Mouse (Mus musculus) MEL (cell line): ENCODE data around the gene Frmd4b.

Experiments
- E2F4 ChIP-seq: IDR thresholded peaks from 2 replicates; pipeline ENCODE4 v1.6.1; 2011; ENCODE audit warnings: low read depth, low read length, improper control_type of control experiment, borderline replicate concordance
- ETS1 ChIP-seq: IDR thresholded peaks from 2 replicates; pipeline ENCODE4 v1.6.1; 2012; ENCODE audit warnings: low read depth, mild to moderate bottlenecking, inconsistent platforms, low read length, improper control_type of control experiment, moderate library complexity
- HCFC1 ChIP-seq: IDR thresholded peaks from 2 replicates; pipeline ENCODE4 v1.6.1; 2012; ENCODE audit warnings: low read depth, mild to moderate bottlenecking, inconsistent platforms, low read length, improper control_type of control experiment, moderate library complexity
- RAD21 ChIP-seq: IDR thresholded peaks from 2 replicates; pipeline ENCODE4 v1.6.1; 2011; ENCODE audit warnings: mild to moderate bottlenecking, low read depth, low read length, improper control_type of control experiment

- no peak for TF ChIP-seq RAD21
- TF ChIP-seq HCFC1, result no peak
- TF ChIP-seq E2F4, result no peak
- TF ChIP-seq ETS1, result no peak
Observed at GRCm38 (mm10) chr6:97429688-97430343, 187.5 kb downstream of the Frmd4b start.
